Mouse (Mus musculus): ENCODE data around the gene Bmp2k. TPM values are rescaled to one million over a fixed set of nuclear protein-coding genes. Genes with fewer than 3 reads are reported as not detected.

The Bmp2k gene
- total and polyA plus RNA-seq, 2 experiments from 2014 or later, result 10.3 to 21.7 TPM

DNA sequence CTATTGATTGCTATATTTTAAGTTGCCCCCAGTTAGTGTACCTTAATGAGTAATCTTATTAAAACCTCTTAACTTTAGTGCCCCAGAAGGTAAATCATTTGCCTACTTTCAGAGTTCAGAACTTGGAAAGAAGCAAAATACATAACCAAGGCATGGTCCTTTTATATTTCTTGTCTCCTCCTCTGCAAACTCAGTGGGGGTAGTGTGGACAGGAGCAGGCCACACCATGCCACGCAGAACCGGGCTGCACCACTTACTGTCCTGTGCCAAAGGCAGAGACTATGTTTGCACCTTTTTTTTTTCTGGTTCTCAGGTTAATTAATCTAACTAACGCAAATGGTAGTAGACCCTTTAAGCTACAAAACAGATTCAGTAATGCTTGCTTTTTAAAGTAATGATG is 91.9 kb downstream of the Bmp2k start:
- Histone ChIP-seq H3K36me3 (ENCODE audit: insufficient read depth, low read length) (peaks cover 18% of the 10 kb centered on the region), H3K9ac (replicated peaks; ENCODE audit: low read length) (no peak overlapping the region), H3K4me1 (ENCODE audit: insufficient read depth, low read length) (no peaks in the 10 kb centered on the region), H3K9me3 (ENCODE audit: low read length) (no peaks in the 10 kb centered on the region), H3K27me3 (ENCODE audit: insufficient read depth, low read length) (no peaks in the 10 kb centered on the region), H3K4me2 (ENCODE audit: low read depth, low read length) (no peak overlapping the region), H3K4me3 (ENCODE audit: low read length) (no peak overlapping the region), H3K27ac (no peak overlapping the region)
- 88% methylated on average over 3 of the region's 3 CpGs for WGBS
- ATAC-seq (no peak), DNase-seq (ENCODE audit: low spot score) (no peak)
- TF ChIP-seq CTCF (IDR thresholded peaks at IDR 0.05; ENCODE audit: low read depth), result no peak

GRCm38 (mm10) chr5:97090034-97090784 is 92.7 kb downstream of the Bmp2k start:
- no peak for TF ChIP-seq CTCF (IDR thresholded peaks at IDR 0.05; ENCODE audit: low read depth)
- no peak overlapping the region for H3K4me2 ChIP-seq (ENCODE audit: low read depth, low read length)

DNA sequence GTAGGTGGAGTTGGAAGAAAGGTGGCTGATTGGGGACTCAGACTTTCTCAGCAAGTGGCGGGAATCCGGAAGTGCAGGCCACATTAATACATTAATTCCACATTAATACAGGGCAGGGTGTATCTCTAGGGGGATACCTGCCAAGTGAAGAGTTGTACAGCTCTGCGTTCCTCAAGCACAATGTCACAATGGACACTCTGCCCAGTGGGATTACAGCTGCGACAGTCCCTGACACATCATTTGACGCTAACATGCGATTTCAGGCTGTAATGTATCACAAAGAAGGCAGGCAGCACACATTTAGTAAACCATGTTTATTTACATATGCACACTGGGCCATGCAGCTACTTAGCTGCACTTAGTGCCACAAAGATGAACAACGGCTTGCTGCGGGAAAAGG is 95.5 kb downstream of the Bmp2k start:
- no peaks in the 10 kb centered on the region for H3K9me3 ChIP-seq (ENCODE audit: low read length)
- no peaks in the 10 kb centered on the region for H3K4me1 ChIP-seq (ENCODE audit: insufficient read depth, low read length)
- TF ChIP-seq CTCF (IDR thresholded peaks at IDR 0.05; ENCODE audit: low read depth), result no peak
- DNase-seq (ENCODE audit: low spot score), result no peak
- 66% methylated on average over 8 of the region's 8 CpGs for WGBS
- peaks cover under 1% of the 10 kb centered on the region; the same call in 1 of the 2 replicates for H3K36me3 ChIP-seq (ENCODE audit: insufficient read depth, low read length)
- no peak overlapping the region for H3K9ac ChIP-seq (replicated peaks; ENCODE audit: low read length)
- no peak for ATAC-seq
- no peak overlapping the region for H3K4me2 ChIP-seq (ENCODE audit: low read depth, low read length)
- no peak overlapping the region for H3K27ac ChIP-seq
- no peaks in the 10 kb centered on the region for H3K27me3 ChIP-seq (ENCODE audit: insufficient read depth, low read length)
- no peak overlapping the region for H3K4me3 ChIP-seq (ENCODE audit: low read length)

More at GRCm38 (mm10) chr5:97090034-97090784, 92.7 kb downstream of the Bmp2k start:
- Histone ChIP-seq H3K36me3 (ENCODE audit: insufficient read depth, low read length) (peaks cover 15% of the 10 kb centered on the region), H3K9me3 (ENCODE audit: low read length) (no peaks in the 10 kb centered on the region), H3K4me1 (ENCODE audit: insufficient read depth, low read length) (no peaks in the 10 kb centered on the region), H3K27ac (no peak overlapping the region), H3K4me3 (ENCODE audit: low read length) (no peak overlapping the region), H3K9ac (replicated peaks; ENCODE audit: low read length) (no peak overlapping the region), H3K27me3 (ENCODE audit: insufficient read depth, low read length) (no peaks in the 10 kb centered on the region)
- DNase-seq (ENCODE audit: low spot score) (no peak), ATAC-seq (no peak)
- 77% methylated on average over 6 of the region's 6 CpGs for WGBS

GRCm38 (mm10) chr5:97095335-97095734 is 97.8 kb downstream of the Bmp2k start:
- no peak for ATAC-seq
- Histone ChIP-seq H3K4me3 (ENCODE audit: low read length) (no peak overlapping the region), H3K27ac (no peak overlapping the region), H3K27me3 (ENCODE audit: insufficient read depth, low read length) (no peaks in the 10 kb centered on the region), H3K4me2 (ENCODE audit: low read depth, low read length) (no peak overlapping the region), H3K4me1 (ENCODE audit: insufficient read depth, low read length) (no peaks in the 10 kb centered on the region), H3K36me3 (ENCODE audit: insufficient read depth, low read length) (peaks cover 9% of the 10 kb centered on the region), H3K9me3 (ENCODE audit: low read length) (no peaks in the 10 kb centered on the region), H3K9ac (replicated peaks; ENCODE audit: low read length) (no peak overlapping the region)
- 74% methylated on average over 13 of the region's 13 CpGs for WGBS
- DNase-seq (ENCODE audit: low spot score), result no peak
- TF ChIP-seq CTCF (IDR thresholded peaks at IDR 0.05; ENCODE audit: low read depth), result no peak

DNA sequence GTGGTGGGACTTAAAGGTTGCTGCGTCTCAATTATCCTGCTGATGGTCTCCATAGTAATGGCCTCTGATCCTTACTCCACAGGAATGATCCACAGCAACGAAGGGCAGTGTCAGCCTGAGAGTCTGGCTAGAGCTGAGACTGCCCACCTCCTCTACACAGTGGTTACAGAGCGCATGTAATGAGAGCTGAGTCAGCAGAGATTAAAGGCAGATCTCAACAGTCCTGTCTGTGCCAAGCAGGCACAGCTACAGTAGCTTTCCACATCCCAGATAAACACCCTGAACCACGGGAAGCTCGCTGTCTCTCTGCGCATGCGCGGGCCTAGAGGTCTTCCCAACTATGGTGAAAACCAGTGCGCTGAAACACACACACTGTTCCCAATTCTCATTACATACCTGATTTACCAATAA is 100.1 kb downstream of the Bmp2k start:
- Histone ChIP-seq H3K4me2 (ENCODE audit: low read depth, low read length) (no peak overlapping the region), H3K27ac (no peak overlapping the region), H3K36me3 (ENCODE audit: insufficient read depth, low read length) (peaks cover 18% of the 10 kb centered on the region), H3K9ac (replicated peaks; ENCODE audit: low read length) (no peak overlapping the region), H3K9me3 (ENCODE audit: low read length) (no peaks in the 10 kb centered on the region), H3K27me3 (ENCODE audit: insufficient read depth, low read length) (no peaks in the 10 kb centered on the region), H3K4me1 (ENCODE audit: insufficient read depth, low read length) (no peaks in the 10 kb centered on the region), H3K4me3 (ENCODE audit: low read length) (no peak overlapping the region)
- DNase-seq (ENCODE audit: low spot score) (peak; percentile 19), ATAC-seq (peak; percentile 50; the same call in 1 of the 2 replicates)
- WGBS, result 60% methylated on average over 9 of the region's 9 CpGs
- TF ChIP-seq CTCF (IDR thresholded peaks at IDR 0.05; ENCODE audit: low read depth), result peak; percentile 20; the same call in 1 of the 2 replicates

- ATAC-seq (no peak), DNase-seq (ENCODE audit: low spot score) (no peak)
- Histone ChIP-seq H3K27ac (no peak overlapping the region), H3K9me3 (ENCODE audit: low read length) (no peaks in the 10 kb centered on the region), H3K9ac (replicated peaks; ENCODE audit: low read length) (no peak overlapping the region), H3K27me3 (ENCODE audit: insufficient read depth, low read length) (no peaks in the 10 kb centered on the region), H3K4me3 (ENCODE audit: low read length) (no peak overlapping the region), H3K4me1 (ENCODE audit: insufficient read depth, low read length) (no peaks in the 10 kb centered on the region), H3K4me2 (ENCODE audit: low read depth, low read length) (no peak overlapping the region), H3K36me3 (ENCODE audit: insufficient read depth, low read length) (peaks cover 18% of the 10 kb centered on the region)
- 95% methylated on average over 8 of the region's 8 CpGs for WGBS
- TF ChIP-seq CTCF (IDR thresholded peaks at IDR 0.05; ENCODE audit: low read depth), result no peak
Measured at GRCm38 (mm10) chr5:97099954-97100353, 102.5 kb downstream of the Bmp2k start.

- Histone ChIP-seq H3K4me1 (ENCODE audit: insufficient read depth, low read length) (0 out of 2 replicates have a peak, but pooled peaks cover 12% of the 10 kb centered on the region), H3K27me3 (ENCODE audit: insufficient read depth, low read length) (no peaks in the 10 kb centered on the region), H3K4me2 (ENCODE audit: low read depth, low read length) (no peak overlapping the region), H3K36me3 (ENCODE audit: insufficient read depth, low read length) (no peaks in the 10 kb centered on the region; the same call in 1 of the 2 replicates), H3K9me3 (ENCODE audit: low read length) (no peaks in the 10 kb centered on the region), H3K4me3 (ENCODE audit: low read length) (no peak overlapping the region), H3K27ac (no peak overlapping the region), H3K9ac (replicated peaks; ENCODE audit: low read length) (no peak overlapping the region)
- ATAC-seq (no peak), DNase-seq (ENCODE audit: low spot score) (no peak)
- 91% methylated on average over 5 of the region's 5 CpGs for WGBS
- no peak for TF ChIP-seq CTCF (IDR thresholded peaks at IDR 0.05; ENCODE audit: low read depth)
Measured at GRCm38 (mm10) chr5:97108333-97108732, 110.8 kb downstream of the Bmp2k start.

Data from hindbrain, postnatal 0 days (tissue).